21 mouse cellular contexts compared by ENCODE assay signal in genomic region chr9:8054831-8055230, GRCm38 (mm10). TPM values are rescaled to one million over a fixed set of nuclear protein-coding genes. Genes with fewer than 3 reads are reported as not detected.
DNase-seq lines count a peak whose midpoint lies in the region; ATAC-seq and TF ChIP-seq lines count a peak whose summit lies in the region.
"Had no signal": no experiment of that assay in that cellular context is flagged by ENCODE, and none has a peak within 500 bp of the region (broad histone marks: within the 10 kb centered on the region; RNA-seq: fewer than 3 reads in every experiment).

No protein-coding gene starts in this region.

- H3K9me3 ChIP-seq in kidney, postnatal 0 days (replicated peaks; ENCODE audit: low read length) = no peaks in the 10 kb centered on the region
- no peaks in the 10 kb centered on the region for H3K9me3 ChIP-seq in stomach, embryonic 16.5 days (replicated peaks; ENCODE audit: control insufficient read depth, low read length)
- no peaks in the 10 kb centered on the region for H3K9me3 ChIP-seq in hindbrain, embryonic 13.5 days
- H3K9me3 ChIP-seq: midbrain, embryonic 10.5 days had no signal

- H3K4me2 ChIP-seq in kidney, postnatal 0 days (ENCODE audit: low read length) = no peak overlapping the region
- no peak overlapping the region for H3K4me2 ChIP-seq in stomach, embryonic 16.5 days (ENCODE audit: low read depth, low read length)
- no peak overlapping the region for H3K4me2 ChIP-seq in hindbrain, embryonic 13.5 days
- H3K4me2 ChIP-seq: heart, embryonic 11.5 days had no signal

- H3K4me1 ChIP-seq in kidney, postnatal 0 days (replicated peaks; ENCODE audit: insufficient read depth, low read length) = no peaks in the 10 kb centered on the region
- H3K4me1 ChIP-seq in stomach, embryonic 16.5 days (ENCODE audit: control insufficient read depth, insufficient read depth, low read length) = no peaks in the 10 kb centered on the region
- H3K4me1 ChIP-seq in hindbrain, embryonic 13.5 days (replicated peaks) = no peaks in the 10 kb centered on the region
- H3K4me1 ChIP-seq in cerebellum, adult 2 months (ENCODE audit: control insufficient read depth, insufficient read depth, low read length) = no peaks in the 10 kb centered on the region
- H3K4me1 ChIP-seq: midbrain, embryonic 10.5 days had no signal

- no peak for ATAC-seq in kidney, postnatal 0 days (replicated peaks; ENCODE audit: low FRiP score, low read depth)
- peak; percentile 40; the same call in 1 of the 2 replicates for ATAC-seq in stomach, embryonic 16.5 days (ENCODE audit: insufficient read depth, low FRiP score)
- ATAC-seq in hindbrain, embryonic 13.5 days (ENCODE audit: low FRiP score) = no peak
- ATAC-seq: activated CD4-positive, CD25-positive, alpha-beta regulatory T cell, adult 4 months; forebrain, postnatal 0 days; inflammation-experienced regulatory T-cells, adult 6 months had no signal

- no peak overlapping the region for H3K4me3 ChIP-seq in kidney, postnatal 0 days (replicated peaks; ENCODE audit: low read depth, low read length)
- H3K4me3 ChIP-seq in stomach, embryonic 16.5 days (replicated peaks; ENCODE audit: low read length) = no peak overlapping the region
- H3K4me3 ChIP-seq in hindbrain, embryonic 13.5 days = no peak overlapping the region
- no peak overlapping the region for H3K4me3 ChIP-seq in cerebellum, adult 2 months (replicated peaks; ENCODE audit: insufficient read depth, low read depth, low read length)
- H3K4me3 ChIP-seq: midbrain, embryonic 10.5 days had no signal

- peak; percentile 9 for DNase-seq in kidney, postnatal 0 days (ENCODE audit: low spot score)
- no peak for DNase-seq in kidney, adult 9 months
- DNase-seq in ES-CJ7 (ENCODE audit: low read depth, low spot score) = peak; percentile 45
- DNase-seq in adipocyte (ENCODE audit: low spot score) = peak; percentile 38
- DNase-seq in cerebellum, adult 2 months = no peak
- DNase-seq: adrenal gland, postnatal 14 days; B cell, adult 2 months; cerebellum, postnatal 25 days; forebrain, postnatal 0 days; heart, postnatal 10 days; layer of hippocampus, postnatal 36 days; liver; retina, postnatal 1 day; right cerebral cortex, postnatal 4 days; thymus, postnatal 14 days had no signal

- WGBS in kidney, postnatal 0 days = 13% methylated on average over 1 of the region's 1 CpGs
- 5% methylated on average over 1 of the region's 1 CpGs for WGBS in stomach, embryonic 16.5 days
- 58% methylated on average over 1 of the region's 1 CpGs for WGBS in hindbrain, embryonic 13.5 days
- WGBS in cerebellum, adult 2 months = 57% methylated on average over 1 of the region's 1 CpGs

- no peak for TF ChIP-seq POLR2A in cerebellum, adult 2 months (IDR thresholded peaks at IDR 0.05; ENCODE audit: borderline replicate concordance, insufficient read depth, low read length)

- H3K9ac ChIP-seq in kidney, postnatal 0 days (ENCODE audit: low read depth, low read length) = no peak overlapping the region
- no peak overlapping the region for H3K9ac ChIP-seq in stomach, embryonic 16.5 days (ENCODE audit: low read length)
- no peak overlapping the region for H3K9ac ChIP-seq in hindbrain, embryonic 13.5 days
- H3K9ac ChIP-seq: forebrain, postnatal 0 days had no signal

- TF ChIP-seq CTCF in kidney, postnatal 0 days (IDR thresholded peaks at IDR 0.05; ENCODE audit: low read depth) = no peak
- TF ChIP-seq CTCF in cerebellum, adult 2 months (IDR thresholded peaks at IDR 0.05; ENCODE audit: borderline replicate concordance, insufficient read depth, low read depth, low read length) = no peak

- H3K36me3 ChIP-seq in kidney, postnatal 0 days (ENCODE audit: insufficient read depth, low read length) = no peaks in the 10 kb centered on the region
- no peaks in the 10 kb centered on the region for H3K36me3 ChIP-seq in stomach, embryonic 16.5 days (ENCODE audit: control insufficient read depth, insufficient read depth, low read length)
- no peaks in the 10 kb centered on the region for H3K36me3 ChIP-seq in hindbrain, embryonic 13.5 days
- H3K36me3 ChIP-seq: midbrain, embryonic 10.5 days had no signal

- no peaks in the 10 kb centered on the region for H3K27me3 ChIP-seq in kidney, postnatal 0 days (ENCODE audit: insufficient read depth, low read length)
- H3K27me3 ChIP-seq in stomach, embryonic 16.5 days (ENCODE audit: control insufficient read depth, insufficient read depth, low read length) = no peaks in the 10 kb centered on the region
- no peaks in the 10 kb centered on the region for H3K27me3 ChIP-seq in hindbrain, embryonic 13.5 days
- H3K27me3 ChIP-seq in cerebellum, adult 2 months (ENCODE audit: control insufficient read depth, insufficient read depth, low read length) = no peaks in the 10 kb centered on the region

- H3K27ac ChIP-seq in kidney, postnatal 0 days = no peak overlapping the region
- H3K27ac ChIP-seq in stomach, embryonic 16.5 days (ENCODE audit: low read length) = 0 out of 2 replicates have a peak overlapping the region, but pooled peaks have one; percentile 21
- no peak overlapping the region for H3K27ac ChIP-seq in hindbrain, embryonic 13.5 days
- no peak overlapping the region for H3K27ac ChIP-seq in cerebellum, adult 2 months (ENCODE audit: insufficient read depth, low read length)
- H3K27ac ChIP-seq: midbrain, embryonic 10.5 days had no signal

RNA-seq across cellular contexts. Expression of gene Cfap300, which starts 12.2 kb away (rescaled TPM):
- 10.7 and 10.8 TPM in 2 replicates for polyA plus RNA-seq in kidney, postnatal 0 days (2015; fragmentation: Nextera tagmentation; extraction: Ambion mirVana)
- polyA plus RNA-seq in stomach, embryonic 16.5 days (2015; fragmentation: Nextera tagmentation; extraction: Ambion mirVana) = 8.1 and 8.7 TPM in 2 replicates
- 16.3 and 19.1 TPM in 2 replicates for polyA plus RNA-seq in hindbrain, embryonic 13.5 days (2015; fragmentation: Nextera tagmentation; extraction: Ambion mirVana)
- polyA plus RNA-seq in cerebellum, adult 2 months (2012; rRNA removed) = 4.9 and 5.1 TPM in 2 replicates

RNA-seq across cellular contexts. Expression of gene Yap1, which starts 50.4 kb away (rescaled TPM):
- 25.5 and 26.5 TPM in 2 replicates for polyA plus RNA-seq in kidney, postnatal 0 days (2015; fragmentation: Nextera tagmentation; extraction: Ambion mirVana)
- 21.3 and 23.8 TPM in 2 replicates for polyA plus RNA-seq in stomach, embryonic 16.5 days (2015; fragmentation: Nextera tagmentation; extraction: Ambion mirVana)
- polyA plus RNA-seq in hindbrain, embryonic 13.5 days (2015; fragmentation: Nextera tagmentation; extraction: Ambion mirVana) = 10.4 and 13.1 TPM in 2 replicates
- 8.5 and 10.0 TPM in 2 replicates for polyA plus RNA-seq in cerebellum, adult 2 months (2012; rRNA removed)
- polyA plus RNA-seq: activated CD4-positive, CD25-positive, alpha-beta regulatory T cell, adult 4 months; inflammation-experienced regulatory T-cells, adult 6 months had no signal

Comparison
In these comparisons a context has a peak if more than half of its experiments do, and no peak if none do; other contexts are left out.
1. DNase-seq: peak in kidney, postnatal 0 days (single experiment), ES-CJ7 (single experiment) and adipocyte (single experiment); none in kidney, adult 9 months (single experiment) and cerebellum, adult 2 months (0 of 2).